Mouse (Mus musculus) limb, embryonic 11.5 days (tissue): Measurements from ENCODE around the gene Slc5a11. TPM values are rescaled to one million over a fixed set of nuclear protein-coding genes. Genes with fewer than 3 reads are reported as not detected.
A peak's percentile ranks its signal among the peaks of the same experiment; 100 is the strongest.

Experiments used
- ATAC-seq: fragments of 200-750 bp; cut with Nextera tagmentation; 2 replicates; pipeline ENCODE4 v1.8.0; 2017; ENCODE audit warnings: low read depth; ENCODE audit not compliant: insufficient number of reproducible peaks, low FRiP score, low TSS enrichment
- DNase-seq: peaks from one replicate; pipeline ENCODE4 v3.0.0-alpha.2; 2015; ENCODE audit warnings: low spot score
- H3K27ac ChIP-seq: fragments of 300-500 bp; sonication (generic); replicated peaks from 2 replicates; pipeline ENCODE4 v1.5.1; 2014; ENCODE audit warnings: low read depth, mild to moderate bottlenecking, low read length
- H3K27me3 ChIP-seq: fragments of 300-500 bp; sonication (generic); 2 replicates; pipeline ENCODE4 v1.6.1; 2014; ENCODE audit warnings: mild to moderate bottlenecking, low read length, mixed read lengths; ENCODE audit not compliant: control insufficient read depth, insufficient read depth
- H3K36me3 ChIP-seq: fragments of 300-500 bp; sonication (generic); 2 replicates; pipeline ENCODE4 v1.6.1; 2014; ENCODE audit warnings: mild to moderate bottlenecking, low read length, moderate library complexity, mixed read lengths; ENCODE audit not compliant: control insufficient read depth, insufficient read depth
- H3K4me1 ChIP-seq: fragments of 300-500 bp; sonication (generic); 2 replicates; pipeline ENCODE4 v1.6.1; 2014; ENCODE audit warnings: low read length, mixed read lengths; ENCODE audit not compliant: control insufficient read depth, insufficient read depth
- H3K4me2 ChIP-seq: fragments of 300-500 bp; sonication (generic); 2 replicates; pipeline ENCODE4 v1.6.1; 2014; ENCODE audit warnings: low read depth, mild to moderate bottlenecking, moderate library complexity; ENCODE audit not compliant: severe bottlenecking
- H3K4me3 ChIP-seq: fragments of 300-500 bp; sonication (generic); 2 replicates; pipeline ENCODE4 v1.5.1; 2014; ENCODE audit warnings: low read depth, low read length
- H3K9ac ChIP-seq: fragments of 300-500 bp; sonication (generic); 2 replicates; pipeline ENCODE4 v1.6.1; 2014; ENCODE audit warnings: mild to moderate bottlenecking, low read length
- H3K9me3 ChIP-seq: fragments of 300-500 bp; sonication (generic); 2 replicates; pipeline ENCODE4 v1.6.1; 2016; ENCODE audit warnings: low read length; ENCODE audit not compliant: control insufficient read depth
- WGBS: fragments of 180-500 bp; shearing (Covaris S2); extraction: QIAGEN DNeasy Blood & Tissue Kit; methylation state at CpG from one replicate; pipeline ENCODE4 v1.1.7; 2014; 5-methylcytosine and 5-hydroxymethylcytosine counted together
- polyA plus RNA-seq: library from polyadenylated mRNA; unstranded; fragments of >200 nt; fragmentation: Nextera tagmentation; extraction: Ambion mirVana; gene quantifications from 2 replicates; pipeline ENCODE4 v1.2.1, GENCODE M21; 2014

Gene Slc5a11
- polyA plus RNA-seq, 1 experiment from 2014 or later: not detected

GRCm38 (mm10) chr7:123199656-123200206, 14.8 kb upstream of the Slc5a11 start:
- WGBS: 93% methylated on average over 15 of the region's 15 CpGs
- Histone ChIP-seq H3K4me2 (no peak overlapping the region), H3K4me3 (no peak overlapping the region), H3K36me3 (peaks cover 3% of the 10 kb centered on the region; the same call in 1 of the 2 replicates), H3K9ac (no peak overlapping the region), H3K27me3 (no peaks in the 10 kb centered on the region), H3K9me3 (no peaks in the 10 kb centered on the region), H3K27ac (no peak overlapping the region), H3K4me1 (no peaks in the 10 kb centered on the region)
- ATAC-seq: no peak
- DNase-seq: no peak

GRCm38 (mm10) chr7:123200722-123201121, 13.9 kb upstream of the Slc5a11 start:
- H3K9me3 ChIP-seq: no peaks in the 10 kb centered on the region
- ATAC-seq: no peak
- H3K4me3 ChIP-seq: no peak overlapping the region
- no peak overlapping the region for H3K9ac ChIP-seq
- DNase-seq: no peak
- no peak overlapping the region for H3K27ac ChIP-seq
- 79% methylated on average over 9 of the region's 9 CpGs for WGBS
- no peak overlapping the region for H3K4me2 ChIP-seq
- H3K36me3 ChIP-seq: no peaks in the 10 kb centered on the region
- H3K27me3 ChIP-seq: no peaks in the 10 kb centered on the region
- no peaks in the 10 kb centered on the region for H3K4me1 ChIP-seq

DNA sequence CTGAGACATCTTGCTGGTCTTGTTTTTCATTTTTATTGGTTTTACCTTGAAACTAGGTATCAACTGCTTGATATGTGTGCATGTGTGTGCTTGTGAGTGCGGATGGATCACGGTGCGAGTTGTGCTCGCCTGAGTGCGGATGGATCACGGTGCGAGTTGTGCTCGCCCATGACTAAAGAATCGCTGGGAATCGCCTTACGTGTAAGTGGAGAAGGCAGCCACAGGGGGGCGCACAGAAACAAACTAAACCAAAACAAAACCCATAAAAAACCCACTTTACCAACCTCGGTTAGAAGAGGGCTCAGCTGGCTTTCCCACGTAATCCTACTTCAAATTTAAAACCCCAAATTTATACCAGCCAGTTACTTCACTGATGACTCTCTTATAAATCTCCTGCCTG, 9.3 kb upstream of the Slc5a11 start:
- H3K36me3 ChIP-seq: no peaks in the 10 kb centered on the region
- H3K27ac ChIP-seq: no peak overlapping the region
- no peaks in the 10 kb centered on the region for H3K4me1 ChIP-seq
- 26% methylated on average over 14 of the region's 14 CpGs for WGBS
- no peak overlapping the region for H3K9ac ChIP-seq
- no peaks in the 10 kb centered on the region for H3K9me3 ChIP-seq
- no peaks in the 10 kb centered on the region for H3K27me3 ChIP-seq
- DNase-seq (peak; percentile 77), ATAC-seq (no peak)
- no peak overlapping the region for H3K4me2 ChIP-seq
- H3K4me3 ChIP-seq: no peak overlapping the region

DNA sequence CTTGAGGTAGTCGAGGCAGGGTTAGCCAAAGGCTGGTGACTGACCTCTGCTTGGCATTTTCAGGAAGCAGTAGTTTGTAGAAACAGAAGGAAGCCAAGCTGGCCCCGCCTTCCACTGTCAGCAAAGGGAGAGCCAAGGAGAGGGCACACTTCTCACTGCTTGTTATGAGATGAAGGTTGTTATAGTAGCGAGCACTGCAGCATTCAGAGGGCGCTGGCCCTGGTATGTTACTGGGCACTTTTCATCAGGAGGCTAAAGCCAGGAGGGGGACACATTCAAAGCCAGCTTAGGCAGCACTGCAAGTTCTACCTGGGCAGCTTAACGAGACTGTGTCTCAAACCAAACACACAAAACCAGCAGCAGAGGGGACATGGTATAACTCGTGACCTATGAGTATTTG, 7.0 kb upstream of the Slc5a11 start:
- no peak overlapping the region for H3K4me3 ChIP-seq
- DNase-seq (no peak), ATAC-seq (no peak)
- no peak overlapping the region for H3K27ac ChIP-seq
- WGBS: 75% methylated on average over 6 of the region's 6 CpGs
- H3K4me1 ChIP-seq: no peaks in the 10 kb centered on the region
- H3K9ac ChIP-seq: no peak overlapping the region
- no peak overlapping the region for H3K4me2 ChIP-seq
- H3K36me3 ChIP-seq: no peaks in the 10 kb centered on the region
- no peaks in the 10 kb centered on the region for H3K27me3 ChIP-seq
- H3K9me3 ChIP-seq: no peaks in the 10 kb centered on the region

- no peak for DNase-seq
- WGBS: 64% methylated on average over 9 of the region's 9 CpGs
- Histone ChIP-seq H3K9me3 (no peaks in the 10 kb centered on the region), H3K9ac (no peak overlapping the region), H3K4me2 (no peak overlapping the region), H3K27me3 (no peaks in the 10 kb centered on the region), H3K27ac (no peak overlapping the region), H3K4me3 (no peak overlapping the region), H3K36me3 (no peaks in the 10 kb centered on the region), H3K4me1 (no peaks in the 10 kb centered on the region)
- no peak for ATAC-seq
These were observed 4.7 kb upstream of the Slc5a11 start for GRCm38 (mm10) chr7:123209864-123210263.

GRCm38 (mm10) chr7:123211461-123211860, 3.1 kb upstream of the Slc5a11 start:
- H3K36me3 ChIP-seq: no peaks in the 10 kb centered on the region

DNA sequence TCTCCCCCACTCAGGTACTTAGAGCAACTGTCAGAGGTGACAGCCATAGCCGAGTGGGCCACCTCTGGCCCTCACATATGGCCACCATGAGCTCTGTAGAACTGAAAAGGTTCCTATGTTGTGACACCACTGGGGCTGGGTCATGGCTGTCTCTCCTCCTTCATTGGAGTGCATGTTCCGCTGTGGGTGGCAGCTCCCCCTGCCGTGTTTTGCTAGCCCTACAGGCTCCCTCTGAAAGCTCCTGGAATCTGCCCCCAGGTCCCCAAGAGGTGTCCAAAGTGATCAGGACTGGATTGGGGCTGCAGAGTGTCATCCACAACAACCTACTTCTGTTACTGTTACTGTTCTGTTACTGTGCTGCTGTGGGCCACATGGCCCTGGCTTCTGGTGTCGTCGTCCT, 2.3 kb upstream of the Slc5a11 start:
- H3K4me3 ChIP-seq: no peak overlapping the region
- H3K27ac ChIP-seq: no peak overlapping the region
- H3K27me3 ChIP-seq: no peaks in the 10 kb centered on the region
- ATAC-seq (no peak), DNase-seq (no peak)
- no peak overlapping the region for H3K9ac ChIP-seq
- no peaks in the 10 kb centered on the region for H3K9me3 ChIP-seq
- no peak overlapping the region for H3K4me2 ChIP-seq
- 81% methylated on average over 5 of the region's 5 CpGs for WGBS
- no peaks in the 10 kb centered on the region for H3K36me3 ChIP-seq
- no peaks in the 10 kb centered on the region for H3K4me1 ChIP-seq

More at GRCm38 (mm10) chr7:123211461-123211860, 3.1 kb upstream of the Slc5a11 start:
- Histone ChIP-seq H3K9me3 (no peaks in the 10 kb centered on the region), H3K27ac (no peak overlapping the region), H3K4me2 (no peak overlapping the region), H3K9ac (no peak overlapping the region), H3K27me3 (no peaks in the 10 kb centered on the region), H3K4me3 (no peak overlapping the region), H3K4me1 (no peaks in the 10 kb centered on the region)
- no peak for ATAC-seq
- WGBS: 50% methylated on average over 5 of the region's 5 CpGs
- no peak for DNase-seq

- Histone ChIP-seq H3K27ac (no peak overlapping the region), H3K4me1 (no peaks in the 10 kb centered on the region; the same call in 1 of the 2 replicates), H3K9me3 (no peaks in the 10 kb centered on the region), H3K27me3 (no peaks in the 10 kb centered on the region), H3K4me2 (no peak overlapping the region), H3K9ac (no peak overlapping the region), H3K4me3 (no peak overlapping the region), H3K36me3 (no peaks in the 10 kb centered on the region)
- ATAC-seq: no peak
- DNase-seq: no peak
- WGBS: 72% methylated on average over 2 of the region's 2 CpGs
These were observed 558 bp downstream of the Slc5a11 start for GRCm38 (mm10) chr7:123215138-123215537.
